Mouse (Mus musculus) brain, embryonic 14.5 days (tissue): Measurements from ENCODE around the gene Btbd1.

Source experiments
- CTCF ChIP-seq: fragments of 200-500 bp; IDR thresholded peaks from 2 replicates; pipeline ENCODE4 v1.5.1; 2012; ENCODE audit warnings: inconsistent platforms, mild to moderate bottlenecking, moderate library complexity, borderline replicate concordance; ENCODE audit not compliant: insufficient read depth, insufficient read length; ENCODE audit errors: extremely low read depth
- POLR2A ChIP-seq: fragments of 200-500 bp; IDR thresholded peaks from 2 replicates; pipeline ENCODE4 v1.6.1; 2012; ENCODE audit warnings: mild to moderate bottlenecking, inconsistent platforms, borderline replicate concordance; ENCODE audit not compliant: poor library complexity, insufficient read depth, insufficient read length, severe bottlenecking; ENCODE audit errors: extremely low read depth

GRCm38 (mm10) chr7:81858968-81859721 is 29.9 kb upstream of the Btbd1 start, which contains the start of gene Tm6sf1:
- TF ChIP-seq POLR2A, result no peak
- TF ChIP-seq CTCF, result no peak
